Mouse (Mus musculus) forebrain, embryonic 15.5 days (tissue): ENCODE results near the gene Cyb5r3. TPM values are rescaled to one million over a fixed set of nuclear protein-coding genes. Genes with fewer than 3 reads are reported as not detected.

ENCODE experiments used
- ATAC-seq: fragments of 200-750 bp; cut with Nextera tagmentation; replicated peaks from 2 replicates; pipeline ENCODE4 v1.8.0; 2017; ENCODE audit warnings: mild to moderate bottlenecking, moderate TSS enrichment, moderate library complexity
- H3K27ac ChIP-seq: fragments of 300-500 bp; sonication (generic); replicated peaks from 2 replicates; pipeline ENCODE4 v1.5.1; 2015; ENCODE audit warnings: mild to moderate bottlenecking, inconsistent platforms
- H3K27me3 ChIP-seq: fragments of 300-500 bp; sonication (generic); 2 replicates; pipeline ENCODE4 v1.6.1; 2015; ENCODE audit warnings: inconsistent platforms
- H3K36me3 ChIP-seq: fragments of 300-500 bp; sonication (generic); 2 replicates; pipeline ENCODE4 v1.6.1; 2015; ENCODE audit warnings: mild to moderate bottlenecking, inconsistent platforms
- H3K4me1 ChIP-seq: fragments of 300-500 bp; sonication (generic); 2 replicates; pipeline ENCODE4 v1.6.1; 2015; ENCODE audit warnings: inconsistent platforms
- H3K4me2 ChIP-seq: fragments of 300-500 bp; sonication (generic); replicated peaks from 2 replicates; pipeline ENCODE4 v1.6.1; 2015; ENCODE audit warnings: mild to moderate bottlenecking, inconsistent platforms
- H3K4me3 ChIP-seq: fragments of 300-500 bp; sonication (generic); 2 replicates; pipeline ENCODE4 v1.5.1; 2015; ENCODE audit warnings: mild to moderate bottlenecking, inconsistent platforms
- H3K9ac ChIP-seq: fragments of 300-500 bp; sonication (generic); replicated peaks from 2 replicates; pipeline ENCODE4 v1.6.1; 2015; ENCODE audit warnings: mild to moderate bottlenecking, inconsistent platforms
- H3K9me3 ChIP-seq: fragments of 300-500 bp; sonication (generic); 2 replicates; pipeline ENCODE4 v1.6.1; 2016; ENCODE audit warnings: inconsistent platforms
- WGBS: fragments of 180-500 bp; shearing (Covaris S2); methylation state at CpG from one replicate; pipeline ENCODE4 v1.1.7; 2015; ENCODE audit warnings: mixed read lengths; 5-methylcytosine and 5-hydroxymethylcytosine counted together
- polyA plus RNA-seq: library from polyadenylated mRNA; unstranded; fragments of >200 nt; fragmentation: Nextera tagmentation; extraction: Ambion mirVana; gene quantifications from 2 replicates; pipeline ENCODE4 v1.2.1, GENCODE M21; 2015

Cyb5r3 gene
- polyA plus RNA-seq, 1 experiment from 2014 or later: 85.3 TPM

DNA sequence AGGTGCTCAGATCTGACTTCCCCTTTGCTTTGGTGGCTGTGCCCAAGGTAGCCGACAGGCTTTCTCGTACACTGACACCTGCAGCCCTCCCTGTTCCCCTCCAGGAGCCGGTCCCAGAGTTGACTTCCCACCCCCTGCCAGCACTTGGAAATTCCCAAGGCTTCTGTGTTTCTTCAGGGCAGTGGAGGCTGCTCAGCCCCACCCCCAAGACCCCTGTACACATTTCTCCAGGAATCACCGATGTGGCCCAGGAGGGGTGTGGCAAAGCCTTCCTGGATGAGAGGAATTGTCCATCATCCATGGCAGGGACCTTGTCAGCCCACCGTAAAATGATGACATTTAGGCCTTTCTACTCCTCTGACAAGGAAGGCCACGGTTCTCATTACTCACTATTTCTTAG, 61.1 kb downstream of the Cyb5r3 start:
- H3K4me1 ChIP-seq: peaks cover 11% of the 10 kb centered on the region
- no peaks in the 10 kb centered on the region for H3K27me3 ChIP-seq
- H3K9me3 ChIP-seq: no peaks in the 10 kb centered on the region
- 68% methylated on average over 6 of the region's 6 CpGs for WGBS
- no peak for ATAC-seq
- no peak overlapping the region for H3K4me2 ChIP-seq
- H3K4me3 ChIP-seq: no peak overlapping the region
- H3K36me3 ChIP-seq: peaks cover 5% of the 10 kb centered on the region; the same call in 1 of the 2 replicates
- H3K9ac ChIP-seq: no peak overlapping the region
- no peak overlapping the region for H3K27ac ChIP-seq

GRCm38 (mm10) chr15:83107814-83108213, 64.6 kb downstream of the Cyb5r3 start:
- WGBS: 38% methylated on average over 6 of the region's 6 CpGs
- Histone ChIP-seq H3K4me1 (peaks cover 3% of the 10 kb centered on the region; the same call in 1 of the 2 replicates), H3K27ac (no peak overlapping the region), H3K4me3 (no peak overlapping the region), H3K27me3 (no peaks in the 10 kb centered on the region), H3K9me3 (no peaks in the 10 kb centered on the region), H3K36me3 (no peaks in the 10 kb centered on the region), H3K4me2 (no peak overlapping the region), H3K9ac (no peak overlapping the region)
- no peak for ATAC-seq

GRCm38 (mm10) chr15:83106426-83106825, 66.0 kb downstream of the Cyb5r3 start:
- H3K4me3 ChIP-seq: no peak overlapping the region
- no peaks in the 10 kb centered on the region for H3K27me3 ChIP-seq
- 72% methylated on average over 6 of the region's 6 CpGs for WGBS
- H3K27ac ChIP-seq: no peak overlapping the region
- H3K9ac ChIP-seq: no peak overlapping the region
- H3K36me3 ChIP-seq: no peaks in the 10 kb centered on the region
- H3K4me2 ChIP-seq: no peak overlapping the region
- no peaks in the 10 kb centered on the region for H3K9me3 ChIP-seq
- no peaks in the 10 kb centered on the region for H3K4me1 ChIP-seq
- ATAC-seq: no peak

Other genes with a start within 250 kb of the Cyb5r3 start
- 18.2 and 18.7 TPM in 2 replicates for gene Tcf20, start 184.7 kb downstream of the Cyb5r3 start, polyA plus RNA-seq
- 1.6 and 1.8 TPM in 2 replicates for gene Nfam1, start 139.3 kb downstream of the Cyb5r3 start, polyA plus RNA-seq
- gene Serhl, start 83.1 kb downstream of the Cyb5r3 start, polyA plus RNA-seq: 31.3 and 35.9 TPM in 2 replicates
- 72.4 and 72.9 TPM in 2 replicates for gene Rrp7a, start 49.8 kb downstream of the Cyb5r3 start, polyA plus RNA-seq
- 157 and 159 TPM in 2 replicates for gene Poldip3, start 23.2 kb downstream of the Cyb5r3 start, polyA plus RNA-seq
- 1.5 and 1.7 TPM in 2 replicates for gene A4galt, start 79.2 kb upstream of the Cyb5r3 start, polyA plus RNA-seq
- 38.7 and 39.6 TPM in 2 replicates for gene Arfgap3, start 177.7 kb upstream of the Cyb5r3 start, polyA plus RNA-seq